Mouse (Mus musculus) thymus, postnatal 4 days (tissue): ENCODE measurements at regions not wholly inside any gene's neighbourhood (a gene's known extent, or its start where the extent isn't known, plus 50 kb on each side); places are given as distances from the start of the nearest gene placed in this dataset.
A peak's percentile ranks its signal among the peaks of the same experiment; 100 is the strongest.
"Not testable (repeated sequence)": the region's sequence is repeated elsewhere in the genome, so short reads cannot be mapped to it uniquely, and the experiment has no call there.

Experiments
- DNase-seq: peaks from one replicate; pipeline ENCODE4 v3.0.0; 2021

DNA sequence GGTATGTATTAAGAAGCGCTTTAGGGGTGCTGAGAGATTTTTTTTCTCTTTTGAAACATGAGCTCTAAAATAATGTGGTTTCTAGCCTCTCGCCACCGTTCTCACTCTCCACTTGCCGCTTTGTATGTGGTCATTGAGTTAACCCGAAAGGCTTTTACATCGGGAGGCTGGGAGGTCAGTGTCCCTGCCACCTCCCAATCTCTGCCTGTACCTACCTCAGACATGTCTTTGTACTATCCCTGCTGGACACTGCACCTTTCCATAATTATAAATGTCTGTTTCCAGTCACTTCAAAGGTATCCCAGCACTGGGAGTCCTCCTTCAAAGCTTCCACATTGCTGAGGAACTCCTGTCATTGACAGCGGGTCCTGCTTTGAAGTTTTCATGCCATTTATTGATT, 347.6 kb upstream of the Tbc1d2b start:
- DNase-seq: no peak

DNA sequence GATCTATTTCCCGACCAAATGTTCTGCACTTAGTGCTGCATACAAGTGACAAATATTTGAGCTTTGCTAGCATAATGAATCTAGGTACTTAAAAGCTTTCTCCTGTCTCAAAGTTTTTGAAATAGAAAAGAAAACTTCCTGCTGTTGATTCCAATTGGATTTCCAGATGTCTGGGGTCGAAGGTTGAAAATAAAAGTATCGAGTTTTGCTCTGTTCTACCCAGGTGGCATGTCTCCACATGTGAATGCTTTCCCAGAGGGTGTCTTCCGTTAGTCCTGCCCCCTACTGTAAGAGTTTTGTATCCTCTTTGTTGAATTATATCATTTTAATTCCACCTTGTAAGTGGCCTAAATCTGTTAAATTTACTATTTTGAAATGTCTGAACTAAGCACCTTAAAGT, 327.3 kb upstream of the Tbc1d2b start:
- no peak for DNase-seq

DNA sequence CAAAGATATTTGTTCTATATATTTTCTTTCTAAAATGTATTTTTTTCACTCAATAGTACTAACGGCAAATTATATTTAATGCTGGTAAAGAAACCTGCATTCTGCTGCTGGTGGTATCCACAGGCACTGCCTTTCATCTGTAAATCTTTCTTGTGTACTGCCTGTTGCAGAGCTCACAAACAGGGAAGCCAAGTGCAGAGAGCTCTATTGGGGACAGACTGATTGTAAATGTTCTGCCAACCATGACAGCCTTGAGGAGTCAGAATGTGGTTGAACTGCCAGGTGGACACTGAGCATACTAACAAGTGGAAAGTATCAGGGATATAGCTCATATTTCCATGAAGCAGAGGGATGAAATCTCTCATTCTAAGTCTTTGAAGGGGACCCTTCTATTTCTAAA, 286.1 kb upstream of the Tbc1d2b start:
- no peak for DNase-seq

GRCm38 (mm10) chr9:90556216-90556615, 285.6 kb upstream of the Tbc1d2b start:
- DNase-seq: no peak

DNA sequence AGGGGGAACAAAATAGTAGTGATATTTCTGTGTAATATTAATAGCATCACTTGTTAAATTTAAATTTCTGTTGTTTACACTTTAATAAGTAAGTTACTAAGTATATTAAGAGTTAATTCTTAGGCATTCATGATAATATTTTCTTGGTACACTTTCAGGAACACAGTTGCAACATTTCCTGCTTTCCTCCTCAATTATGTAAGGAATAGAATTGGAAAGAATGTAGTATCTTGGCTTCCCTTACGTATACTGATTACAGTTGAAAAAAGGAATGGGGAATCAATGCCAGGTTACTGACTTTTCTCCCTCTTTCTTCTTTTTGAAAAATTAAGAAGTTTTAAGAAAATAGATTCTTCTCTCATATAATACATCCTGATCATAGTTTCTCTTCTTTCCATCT, 277.3 kb upstream of the Tbc1d2b start:
- DNase-seq: no peak

GRCm38 (mm10) chr9:90546720-90547119, 276.1 kb upstream of the Tbc1d2b start:
- no peak for DNase-seq

- not testable (repeated sequence) for DNase-seq
These were observed 267.1 kb upstream of the Tbc1d2b start for GRCm38 (mm10) chr9:90537683-90538082.

GRCm38 (mm10) chr9:90533372-90533771, 262.8 kb upstream of the Tbc1d2b start:
- no peak for DNase-seq

DNA sequence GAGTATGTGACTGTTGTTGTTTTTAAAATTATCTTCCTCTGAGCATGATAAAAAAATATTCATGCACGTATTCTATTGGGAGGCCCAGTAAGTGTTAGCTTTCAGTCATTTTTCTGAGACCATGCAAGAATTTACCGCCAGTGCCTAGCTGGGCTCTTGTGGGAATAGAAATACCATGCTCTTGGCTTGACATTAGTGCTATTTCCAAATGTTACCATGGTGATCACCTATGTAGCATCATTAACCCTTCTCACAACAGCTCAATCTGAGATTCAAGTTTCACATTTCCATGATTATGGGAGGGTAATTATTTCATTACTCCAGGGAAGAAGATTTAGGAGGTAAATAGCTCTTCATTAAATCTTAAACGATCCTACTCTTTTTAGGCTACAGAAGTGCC, 250.6 kb upstream of the Tbc1d2b start:
- no peak for DNase-seq

DNA sequence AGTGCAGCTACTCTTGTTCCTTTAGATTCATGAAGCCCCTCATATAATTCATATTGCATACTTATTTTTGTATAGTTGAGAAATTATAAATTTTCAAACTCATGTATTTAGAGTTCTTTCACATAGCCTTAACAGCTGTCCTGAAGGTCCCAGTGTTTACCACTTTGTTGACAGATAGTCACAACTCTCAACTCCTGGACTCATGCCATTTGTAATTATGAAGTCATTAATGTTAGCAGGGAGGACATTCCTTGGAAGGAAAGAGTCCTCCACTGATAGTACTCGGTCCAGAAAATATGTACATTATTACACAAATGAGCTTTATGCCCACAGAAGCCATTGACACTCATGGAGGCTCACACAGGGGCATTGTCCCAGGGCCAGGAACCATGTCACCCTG, 224.3 kb upstream of the Tbc1d2b start:
- no peak for DNase-seq

DNA sequence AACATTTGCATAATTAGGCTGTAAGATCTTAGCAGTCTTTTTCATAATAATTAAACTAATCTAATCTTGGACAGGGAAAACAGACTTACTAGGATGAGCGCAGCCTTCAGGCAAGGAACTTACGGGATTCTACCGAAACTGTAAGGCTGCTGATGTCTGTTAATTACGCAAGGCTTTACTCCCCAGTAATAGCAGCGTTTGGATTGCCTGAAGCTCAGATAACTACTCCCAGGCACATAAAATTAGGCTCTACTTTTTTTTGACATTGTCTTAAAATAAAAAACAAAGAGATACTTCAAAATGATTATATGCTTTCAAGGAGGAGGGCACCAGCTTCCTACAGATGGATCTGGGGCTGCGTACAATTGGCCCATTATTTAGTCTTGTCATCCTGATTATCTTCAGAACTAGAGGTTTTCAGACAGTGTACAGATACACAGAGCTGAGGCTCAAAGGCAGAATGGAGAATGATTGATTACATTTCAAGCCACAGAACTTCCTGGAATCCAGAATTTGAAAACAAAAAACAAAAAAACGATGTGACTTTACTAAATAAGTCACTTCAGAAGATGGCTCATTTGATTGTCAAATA, 220.1 kb upstream of the Tbc1d2b start:
- DNase-seq: no peak

- DNase-seq: no peak
These were observed 180.0 kb upstream of the Tbc1d2b start for GRCm38 (mm10) chr9:90450579-90450978.

- peak; percentile 19 for DNase-seq
These were observed 176.4 kb upstream of the Tbc1d2b start for GRCm38 (mm10) chr9:90446957-90447356.

DNA sequence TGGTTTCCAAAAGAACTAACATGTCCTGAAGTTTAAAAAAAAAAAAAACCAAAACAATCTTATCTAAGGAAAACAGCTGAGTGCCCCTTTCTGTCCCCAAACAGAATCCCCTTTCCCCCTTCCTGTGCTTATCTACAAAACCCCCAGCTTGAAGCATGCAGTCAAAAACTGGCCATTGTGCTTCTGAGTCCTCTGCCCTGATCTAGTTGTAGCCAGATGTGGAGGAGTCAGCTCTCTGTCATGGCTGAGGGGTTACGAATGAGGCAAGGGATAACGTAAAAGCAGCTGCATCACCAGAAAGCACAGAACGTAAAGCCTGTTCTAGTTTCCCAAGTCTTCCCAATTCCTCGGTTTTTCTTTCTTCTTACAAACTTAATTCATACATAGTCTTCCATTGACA, 164.3 kb upstream of the Tbc1d2b start:
- DNase-seq: no peak

DNA sequence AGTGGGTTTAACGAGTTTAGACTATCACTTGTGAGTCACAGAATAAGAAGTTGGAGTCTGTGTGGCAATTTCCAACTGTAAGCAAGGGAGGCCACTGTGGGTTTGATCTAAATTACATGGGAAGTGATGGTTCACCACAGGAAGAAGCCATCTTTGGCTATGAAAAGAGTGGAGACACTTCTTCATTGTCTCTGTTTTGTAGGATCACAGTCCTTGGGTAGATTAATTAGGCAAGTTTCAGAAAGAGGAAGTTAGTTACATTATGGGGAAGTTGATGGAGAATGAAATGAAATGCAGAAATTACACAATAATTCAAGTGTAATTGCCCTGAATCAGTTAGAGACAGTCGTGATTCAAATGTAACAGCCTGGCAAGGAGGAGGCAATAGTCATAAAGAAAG, 160.3 kb upstream of the Tbc1d2b start:
- no peak for DNase-seq

DNA sequence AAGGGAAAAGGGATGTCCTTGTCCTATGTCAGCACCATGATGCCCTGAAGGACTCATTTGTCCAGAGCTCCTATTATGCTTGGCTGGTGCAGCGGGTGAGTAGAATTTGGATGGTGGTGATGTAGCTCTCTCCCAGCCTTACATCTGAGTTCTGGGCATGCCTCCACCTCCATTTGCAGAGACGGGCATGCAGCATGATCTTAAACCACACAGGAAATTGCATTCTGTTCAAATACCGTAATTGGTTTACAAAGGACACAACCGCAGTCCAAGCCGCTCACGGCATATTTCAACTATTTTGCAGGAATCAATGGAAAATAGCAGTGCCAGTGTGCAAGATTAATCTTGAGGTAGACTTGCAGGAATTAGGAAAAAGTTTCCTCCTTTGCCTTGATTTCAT, 151.1 kb upstream of the Tbc1d2b start:
- no peak for DNase-seq

- no peak for DNase-seq
These were observed 149.3 kb upstream of the Tbc1d2b start for GRCm38 (mm10) chr9:90419762-90420541.

DNA sequence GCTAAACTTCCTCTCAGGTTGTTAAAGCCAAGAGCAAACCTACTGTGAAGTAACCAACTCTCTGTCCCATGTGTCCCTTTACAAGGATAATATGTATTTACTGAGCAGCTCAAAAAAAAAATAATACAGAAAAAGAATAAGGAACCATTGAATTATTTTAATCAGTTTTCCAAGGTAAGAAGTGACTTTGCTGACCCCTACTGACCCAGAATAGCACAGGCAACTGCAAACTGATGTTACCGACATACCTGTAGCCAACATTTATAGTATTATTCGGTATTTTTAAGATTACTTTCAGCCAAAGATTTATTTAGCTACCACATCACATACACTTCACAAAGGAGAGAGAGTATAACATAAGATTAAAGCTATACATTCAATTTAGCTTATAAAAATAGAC, 138.2 kb upstream of the Tbc1d2b start:
- DNase-seq: no peak

GRCm38 (mm10) chr9:90407573-90407972, 137.0 kb upstream of the Tbc1d2b start:
- no peak for DNase-seq

GRCm38 (mm10) chr9:90388401-90388800, 117.8 kb upstream of the Tbc1d2b start:
- no peak for DNase-seq

DNA sequence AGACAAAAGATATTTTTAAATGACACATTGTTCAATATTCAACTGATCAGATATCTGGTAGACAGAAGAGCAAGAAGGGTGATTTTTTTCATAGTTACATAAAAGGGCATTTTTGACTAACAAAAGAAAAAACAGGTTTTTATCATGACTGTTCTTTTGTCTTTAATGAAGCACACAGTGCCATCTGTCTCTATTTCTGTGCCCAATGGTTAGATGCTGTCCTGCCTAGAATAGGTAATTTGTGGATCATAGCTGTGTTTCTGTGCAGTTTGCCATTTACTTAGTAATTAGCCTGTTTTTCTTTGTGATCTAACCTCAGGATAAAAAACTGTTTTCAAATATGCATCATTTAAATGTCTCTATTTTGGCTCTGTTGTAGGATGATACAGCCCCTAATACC, 114.4 kb upstream of the Tbc1d2b start:
- DNase-seq: no peak

GRCm38 (mm10) chr9:90380099-90380498, 109.5 kb upstream of the Tbc1d2b start:
- no peak for DNase-seq

- DNase-seq: no peak
These were observed 99.0 kb upstream of the Tbc1d2b start for GRCm38 (mm10) chr9:90369568-90369967.

DNA sequence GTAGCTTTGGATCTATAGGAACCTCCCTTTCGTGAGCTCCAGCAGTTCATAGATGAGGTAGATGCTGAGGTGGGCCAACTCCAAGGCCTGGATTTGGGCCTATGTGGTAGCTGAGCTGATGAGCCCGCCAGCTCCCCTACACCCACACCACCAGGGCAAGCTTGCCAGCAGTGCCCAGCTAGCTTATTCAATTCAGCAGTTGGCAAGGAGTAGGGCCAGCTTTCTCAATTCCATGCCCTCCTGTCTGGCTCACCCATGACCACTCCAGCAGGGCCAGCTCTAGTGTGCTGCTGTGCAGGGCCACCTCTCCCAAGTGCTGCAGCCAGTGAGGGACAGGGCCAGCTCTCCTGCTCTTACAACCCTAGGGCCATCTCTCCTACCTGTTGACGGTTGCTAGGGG, 97.1 kb upstream of the Tbc1d2b start:
- DNase-seq: no peak

GRCm38 (mm10) chr9:90326531-90326930, 55.9 kb upstream of the Tbc1d2b start:
- DNase-seq: no peak
